Mouse (Mus musculus): ENCODE measurements at regions not wholly inside any gene's neighbourhood (a gene's known extent, or its start where the extent isn't known, plus 50 kb on each side); places are given as distances from the start of the nearest gene placed in this dataset.

- TF ChIP-seq CTCF (IDR thresholded peaks at IDR 0.05; ENCODE audit: low read depth, low read length) (no peak), POLR2A (IDR thresholded peaks at IDR 0.05; ENCODE audit: extremely low read depth, insufficient read depth, low read length) (no peak)
Measured at GRCm38 (mm10) chr2:92511771-92512744, 51.7 kb upstream of the Slc35c1 start.
